Comparison of ENCODE assay signal across 8 mouse cellular contexts in genomic region chr13:101694496-101695251, GRCm38 (mm10).
DNase-seq lines count a peak whose midpoint lies in the region; ATAC-seq lines count a peak whose summit lies in the region.

No protein-coding gene starts in this region.

- under 1% methylated on average over 48 of the region's 48 CpGs for WGBS in forebrain, embryonic 12.5 days
- under 1% methylated on average over 48 of the region's 48 CpGs for WGBS in hindbrain, embryonic 12.5 days

- peak overlapping the region; percentile 60 for H3K4me3 ChIP-seq in forebrain, embryonic 12.5 days (replicated peaks)
- peak overlapping the region; percentile 54 for H3K4me3 ChIP-seq in hindbrain, embryonic 12.5 days

- H3K4me1 ChIP-seq in forebrain, embryonic 12.5 days = peaks cover 42% of the 10 kb centered on the region
- H3K4me1 ChIP-seq in hindbrain, embryonic 12.5 days = peaks cover 41% of the 10 kb centered on the region

- H3K27me3 ChIP-seq in forebrain, embryonic 12.5 days = 0 out of 2 replicates have a peak, but pooled peaks cover 2% of the 10 kb centered on the region
- H3K27me3 ChIP-seq in hindbrain, embryonic 12.5 days = no peaks in the 10 kb centered on the region

- peak overlapping the region; percentile 75 for H3K9ac ChIP-seq in forebrain, embryonic 12.5 days
- peak overlapping the region; percentile 75 for H3K9ac ChIP-seq in hindbrain, embryonic 12.5 days

- peak; percentile 64 for ATAC-seq in forebrain, embryonic 12.5 days (ENCODE audit: low FRiP score)
- peak; percentile 63; the same call in 1 of the 2 replicates for ATAC-seq in hindbrain, embryonic 12.5 days (ENCODE audit: low FRiP score)

- H3K27ac ChIP-seq in forebrain, embryonic 12.5 days = 0 out of 2 replicates have a peak overlapping the region, but pooled peaks have one; percentile 53
- peak overlapping the region; percentile 68 for H3K27ac ChIP-seq in hindbrain, embryonic 12.5 days

- H3K36me3 ChIP-seq in forebrain, embryonic 12.5 days (replicated peaks) = no peaks in the 10 kb centered on the region
- 0 out of 2 replicates have a peak, but pooled peaks cover 1% of the 10 kb centered on the region for H3K36me3 ChIP-seq in hindbrain, embryonic 12.5 days

- H3K4me2 ChIP-seq in forebrain, embryonic 12.5 days = peak overlapping the region; percentile 92
- peak overlapping the region; percentile 95 for H3K4me2 ChIP-seq in hindbrain, embryonic 12.5 days (replicated peaks)

- H3K9me3 ChIP-seq in forebrain, embryonic 12.5 days = no peaks in the 10 kb centered on the region
- no peaks in the 10 kb centered on the region for H3K9me3 ChIP-seq in hindbrain, embryonic 12.5 days (replicated peaks)

- peak; percentile 54 to 58 for DNase-seq in CD8-positive naive resting alpha-beta T cell, adult 2 months (ENCODE audit: low read depth in 2 of 2, low spot score in 2 of 2)
- DNase-seq in brain, adult 2 months (ENCODE audit: low read depth, low spot score) = peak; percentile 77
- peak; percentile 38 to 54 for DNase-seq in layer of hippocampus, postnatal 25 days (ENCODE audit: extremely low spot score in 1 of 2, low spot score in 1 of 2)
- DNase-seq in lung, postnatal 4 days = peak; percentile 68 to 78
- peak; percentile 70 for DNase-seq in retina, postnatal 1 day
- DNase-seq in thymus, postnatal 4 days = peak; percentile 92

Comparison
In these comparisons a context has a peak if more than half of its experiments do, and no peak if none do; other contexts are left out.
1. Peak in every context shown above with its lines: DNase-seq, ATAC-seq, H3K4me3 ChIP-seq and H3K27ac ChIP-seq.